Mouse (Mus musculus) neural tube, embryonic 10.5 days (tissue): ENCODE results near the gene Mocs1.

Source experiments
- DNase-seq: peaks from one replicate; pipeline ENCODE4 v3.0.0-alpha.2; 2017; ENCODE audit warnings: low spot score; ENCODE audit errors: extremely low spot score

Gene Mocs1

DNA sequence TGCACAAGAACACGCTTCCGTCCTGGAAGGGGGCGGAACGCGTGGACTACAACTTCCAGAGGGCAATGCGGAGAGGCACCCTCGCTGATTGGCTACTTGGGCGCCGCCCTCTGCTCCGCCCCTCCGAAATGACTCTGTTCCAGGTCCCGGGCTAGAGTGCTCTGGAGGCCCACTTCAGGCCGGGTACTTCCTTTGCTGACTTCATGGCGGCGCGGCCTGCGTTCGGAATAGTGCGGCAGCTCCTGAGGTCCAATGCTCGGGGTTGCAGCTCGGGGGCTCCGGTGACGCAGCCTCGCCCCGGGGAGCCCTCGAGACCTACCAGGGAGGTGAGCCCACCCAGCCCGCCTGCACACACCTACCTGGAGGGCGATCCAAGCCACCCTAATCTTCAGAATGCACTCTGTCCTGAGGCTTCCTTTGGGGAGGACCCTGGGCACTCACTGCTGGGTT lies at the start of gene Mocs1:
Gene Mocs1 (plus strand): TSS at position 124 of the 450 bp plus-strand sequence.
- DNase-seq: peak; percentile 85

DNA sequence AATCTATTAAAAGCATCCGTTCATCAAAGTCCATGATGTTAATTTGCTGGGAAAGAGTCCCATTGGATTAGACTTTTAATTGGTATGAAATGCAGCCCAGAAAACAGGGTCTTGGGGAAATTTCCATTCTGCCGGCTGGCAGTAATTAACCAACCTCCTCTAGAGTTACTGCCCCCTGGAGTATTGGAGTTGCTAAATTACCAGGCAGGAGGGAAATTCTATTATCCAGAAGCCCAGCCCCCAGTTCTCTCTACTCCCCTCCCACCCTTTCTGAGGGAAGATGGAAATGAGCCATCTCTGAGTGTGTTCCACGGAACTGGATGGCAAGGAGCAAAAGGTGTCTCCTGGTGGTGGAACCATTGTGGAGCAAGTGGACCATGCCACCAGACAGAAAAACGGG lies 48.5 kb upstream of the Mocs1 start:
- no peak for DNase-seq

DNA sequence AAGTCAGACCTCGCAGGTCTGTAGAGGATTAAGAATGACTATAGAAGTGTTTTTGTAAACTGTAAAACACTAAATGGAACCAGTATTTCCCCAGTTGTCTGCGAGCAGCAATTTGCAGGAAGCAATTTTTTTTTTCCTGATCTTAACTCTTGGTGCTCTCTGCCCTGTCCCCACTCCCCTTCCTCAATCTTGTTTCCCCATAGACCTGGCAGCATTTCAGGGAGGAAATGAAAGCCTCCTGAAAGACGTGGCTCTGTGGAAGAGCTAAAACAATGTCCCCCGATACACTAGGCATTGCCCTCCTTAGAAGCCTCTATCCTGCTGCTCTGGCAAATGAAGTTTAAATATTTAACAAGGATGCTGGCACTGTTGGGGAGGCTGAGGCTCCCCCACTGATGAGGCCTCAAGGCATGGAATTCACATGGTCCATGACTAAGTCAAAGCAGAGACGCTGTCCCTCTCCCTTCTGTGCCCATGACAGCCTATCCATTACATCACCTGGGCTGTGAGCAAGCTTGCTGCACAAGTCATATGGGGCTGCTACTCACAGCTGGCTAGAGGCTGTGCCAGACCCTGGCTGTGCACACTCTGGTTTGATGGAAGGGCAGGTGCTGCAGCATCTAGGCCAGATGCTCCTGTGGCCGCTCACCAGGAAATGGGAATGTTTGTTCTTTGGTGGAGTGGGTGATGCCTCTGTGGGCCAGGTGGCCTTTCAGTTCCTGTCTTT lies 43.8 kb upstream of the Mocs1 start:
- DNase-seq: peak; percentile 20

DNA sequence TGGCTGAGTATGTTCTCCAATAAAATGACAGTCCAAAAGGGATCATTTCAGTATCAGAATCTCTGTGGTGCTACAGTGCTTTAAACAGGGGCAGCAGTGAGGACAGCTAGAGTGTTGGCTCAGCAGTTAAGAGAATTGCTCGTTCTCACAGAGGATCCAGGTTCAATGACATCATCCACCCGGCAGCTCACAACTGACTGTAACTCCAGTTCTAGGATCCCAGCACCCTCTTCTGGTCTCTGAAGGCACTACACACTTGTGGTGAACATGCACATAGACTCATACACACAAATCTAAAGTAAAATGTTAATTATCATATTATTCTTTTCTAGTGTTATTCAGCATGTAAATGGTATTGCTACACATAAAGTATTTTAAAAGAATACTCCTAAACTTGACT lies 40.4 kb upstream of the Mocs1 start:
- no peak for DNase-seq

DNA sequence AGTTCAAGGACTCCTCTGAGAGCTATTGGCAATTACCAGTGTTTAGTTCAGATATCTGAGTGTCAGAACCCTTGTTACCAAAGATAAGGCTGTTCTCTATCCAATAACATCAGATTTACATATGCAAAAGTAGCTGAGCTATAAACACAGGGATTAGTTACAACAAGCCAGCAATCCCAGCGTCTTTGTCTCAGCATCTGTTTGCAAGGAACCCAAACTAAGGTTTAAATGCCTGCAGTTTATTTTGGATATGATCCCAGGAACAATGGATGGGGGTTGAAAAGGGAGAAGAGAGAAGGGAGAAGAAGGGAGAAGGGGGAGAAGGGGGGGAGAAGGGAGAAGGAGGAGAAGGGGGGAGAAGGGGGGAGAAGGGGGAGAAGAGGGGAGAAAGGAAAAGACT lies 35.4 kb upstream of the Mocs1 start:
- DNase-seq: no peak

DNA sequence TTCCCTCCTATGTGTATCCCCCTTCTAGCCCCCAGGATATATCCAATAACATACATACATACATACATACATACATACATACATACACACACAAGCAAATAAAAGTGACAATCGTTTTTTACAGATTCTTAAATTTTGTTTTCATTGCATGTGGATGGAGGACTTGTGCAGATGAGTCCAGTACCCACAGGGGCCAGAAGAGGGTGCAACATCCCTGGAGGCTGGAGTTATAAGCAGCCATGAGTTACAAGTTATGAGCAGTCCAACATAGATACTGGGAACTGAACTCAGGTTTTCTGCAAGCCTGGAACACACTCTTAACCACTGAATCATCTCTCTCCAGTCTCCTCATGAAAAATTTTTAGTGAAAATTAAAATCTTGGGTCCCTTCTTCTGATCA lies 33.3 kb upstream of the Mocs1 start:
- DNase-seq: no peak

DNA sequence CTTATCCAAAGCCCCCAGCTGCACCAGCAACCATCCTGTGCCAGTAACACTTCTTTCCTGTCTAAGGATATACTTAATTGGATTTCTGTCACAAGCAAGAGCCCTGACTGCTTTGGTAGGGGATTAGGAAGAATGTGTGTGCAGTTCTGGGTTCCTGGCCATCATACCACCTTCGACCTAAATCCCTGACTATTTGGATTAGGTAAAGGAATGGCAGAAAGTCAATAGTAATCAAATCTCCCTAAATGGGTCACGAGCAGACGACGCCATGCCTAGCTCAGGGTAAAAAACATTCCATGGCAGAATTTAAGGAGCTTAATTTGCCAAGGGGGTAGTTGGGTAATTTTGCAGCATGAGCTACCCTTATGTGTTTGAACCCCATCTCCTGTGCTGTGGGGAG lies 28.6 kb upstream of the Mocs1 start:
- DNase-seq: no peak

DNA sequence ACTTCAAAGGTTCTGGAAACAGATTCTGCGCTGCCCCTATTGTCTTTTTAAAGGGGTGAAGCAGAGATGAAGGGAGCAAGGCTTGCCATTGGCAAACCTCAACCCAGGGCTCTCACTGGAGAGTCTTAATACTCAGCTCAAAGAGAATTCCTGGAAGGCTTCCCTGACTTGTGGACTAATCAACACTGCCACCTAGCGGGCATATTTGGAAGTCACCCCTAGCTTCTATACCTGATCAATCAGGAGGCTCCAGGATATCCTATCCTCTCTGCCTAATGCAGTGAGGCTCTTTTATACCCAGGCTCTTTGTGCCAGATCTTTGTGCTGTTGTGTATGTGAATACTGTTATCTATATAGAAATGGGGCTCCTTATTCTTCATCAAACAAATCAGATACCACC lies 28.0 kb upstream of the Mocs1 start:
- peak; percentile 81 for DNase-seq

DNA sequence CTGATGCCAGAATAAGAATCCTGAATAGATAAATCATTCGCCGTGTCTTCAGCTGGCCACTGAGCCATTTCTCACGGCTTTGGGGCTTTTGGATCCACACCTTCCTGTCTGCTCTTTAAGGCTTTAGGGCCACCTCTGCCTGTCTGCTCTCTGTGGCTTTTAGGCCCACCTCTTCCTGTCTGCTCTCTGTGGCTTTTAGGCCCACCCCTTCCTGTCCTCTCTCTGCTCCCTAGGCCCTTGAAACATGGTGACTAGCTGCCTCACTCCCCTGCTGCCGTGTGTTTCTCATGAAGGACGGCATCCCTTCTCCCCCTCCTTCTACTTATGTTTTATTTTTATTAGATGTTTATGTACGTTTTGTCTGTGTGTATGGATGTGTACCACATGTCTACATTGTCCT lies 25.0 kb upstream of the Mocs1 start:
- DNase-seq: no peak

DNA sequence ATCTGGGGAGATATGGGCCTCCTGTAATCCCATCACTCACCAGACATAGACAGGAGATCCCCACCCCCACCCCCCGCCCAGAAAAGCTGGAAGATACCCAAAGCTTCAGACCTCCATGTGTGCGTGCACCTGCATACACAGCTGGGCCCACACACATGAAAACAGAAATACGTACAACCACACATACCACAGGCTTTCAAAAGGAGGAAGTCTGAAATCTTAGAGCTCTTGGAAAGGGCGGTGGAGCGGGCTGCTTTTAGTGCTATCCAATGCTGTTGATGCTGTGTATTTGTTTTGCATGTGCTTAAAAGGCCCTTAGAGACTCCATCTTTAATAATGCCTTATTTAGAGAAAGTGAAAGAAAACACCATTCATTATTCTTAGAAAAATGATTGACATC lies 22.2 kb upstream of the Mocs1 start:
- no peak for DNase-seq

DNA sequence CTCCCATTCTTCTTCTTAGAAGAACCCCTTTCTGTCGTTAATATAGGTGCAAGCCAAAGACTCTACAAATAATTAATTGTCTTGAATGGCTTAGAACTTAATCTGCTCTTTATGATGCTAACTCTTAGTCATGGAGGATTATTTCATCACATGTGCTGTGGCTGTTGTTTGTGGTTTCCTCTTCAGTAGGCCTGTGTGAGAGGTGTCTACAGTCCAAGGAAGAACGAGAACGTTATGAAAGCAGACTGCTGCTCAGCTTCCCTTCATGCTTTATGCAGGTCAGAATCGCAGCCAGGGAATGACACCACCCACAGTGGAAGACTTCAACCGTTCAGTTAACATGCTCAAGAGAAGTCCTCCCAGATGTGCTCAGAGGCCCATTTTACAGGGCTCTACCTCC lies 15.2 kb upstream of the Mocs1 start:
- DNase-seq: no peak

DNA sequence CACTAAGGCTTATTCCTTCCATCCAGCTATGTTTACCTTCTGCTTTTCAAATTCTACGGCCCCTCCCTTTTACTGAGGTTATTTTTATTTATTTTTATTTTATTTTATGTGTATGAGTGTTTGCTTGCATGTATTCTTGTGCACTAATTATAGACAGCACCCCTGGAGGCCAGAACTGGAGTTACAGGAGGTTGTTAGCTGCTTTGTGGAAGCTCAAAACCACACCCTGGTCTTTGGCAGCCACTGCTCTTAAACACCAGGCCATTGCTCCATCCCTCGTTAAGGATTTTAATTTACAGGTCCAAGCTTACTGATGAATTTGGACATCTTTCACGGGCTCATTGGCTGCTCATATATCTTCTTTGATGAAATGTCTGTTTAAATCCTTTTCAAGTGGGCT lies 14.6 kb upstream of the Mocs1 start:
- DNase-seq: no peak

DNA sequence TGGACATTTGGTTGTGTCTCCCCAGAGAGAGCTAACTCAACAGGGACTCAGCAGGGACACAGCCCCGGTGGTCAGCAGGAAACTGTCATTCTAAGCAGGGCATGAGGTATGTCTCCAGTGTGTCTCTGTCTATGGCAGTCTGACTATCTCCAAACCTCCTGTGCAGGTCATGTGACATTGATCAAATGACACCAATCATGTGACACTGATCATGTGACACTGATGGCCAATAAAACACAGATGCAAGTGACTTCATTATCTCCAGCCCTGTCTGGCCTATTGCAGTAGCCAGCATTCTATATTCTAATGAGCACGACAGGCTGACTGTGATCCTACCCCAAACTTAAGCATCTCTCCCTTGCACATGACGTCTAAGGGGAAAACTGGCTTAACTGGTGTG lies 11.9 kb upstream of the Mocs1 start:
- no peak for DNase-seq

DNA sequence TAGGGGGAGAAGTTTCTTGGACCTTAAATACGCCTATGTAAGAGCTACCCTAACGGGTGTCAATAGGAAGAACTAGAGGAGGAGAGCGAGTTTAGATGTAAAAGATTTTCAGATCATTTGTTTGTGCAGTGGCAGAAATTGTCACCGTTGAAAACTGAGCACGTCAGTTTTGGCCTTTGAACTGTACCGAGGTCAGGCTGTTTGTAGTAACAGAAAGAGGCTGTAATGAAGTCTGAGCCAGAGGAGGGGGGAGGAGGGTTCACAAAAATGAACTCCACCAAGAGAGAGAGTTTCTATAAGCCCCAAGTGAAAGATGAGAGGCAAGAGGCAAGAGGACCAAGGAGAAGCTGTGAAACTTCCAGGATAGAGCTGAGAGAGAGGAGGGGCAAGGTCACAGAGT lies 8.3 kb upstream of the Mocs1 start:
- no peak for DNase-seq

DNA sequence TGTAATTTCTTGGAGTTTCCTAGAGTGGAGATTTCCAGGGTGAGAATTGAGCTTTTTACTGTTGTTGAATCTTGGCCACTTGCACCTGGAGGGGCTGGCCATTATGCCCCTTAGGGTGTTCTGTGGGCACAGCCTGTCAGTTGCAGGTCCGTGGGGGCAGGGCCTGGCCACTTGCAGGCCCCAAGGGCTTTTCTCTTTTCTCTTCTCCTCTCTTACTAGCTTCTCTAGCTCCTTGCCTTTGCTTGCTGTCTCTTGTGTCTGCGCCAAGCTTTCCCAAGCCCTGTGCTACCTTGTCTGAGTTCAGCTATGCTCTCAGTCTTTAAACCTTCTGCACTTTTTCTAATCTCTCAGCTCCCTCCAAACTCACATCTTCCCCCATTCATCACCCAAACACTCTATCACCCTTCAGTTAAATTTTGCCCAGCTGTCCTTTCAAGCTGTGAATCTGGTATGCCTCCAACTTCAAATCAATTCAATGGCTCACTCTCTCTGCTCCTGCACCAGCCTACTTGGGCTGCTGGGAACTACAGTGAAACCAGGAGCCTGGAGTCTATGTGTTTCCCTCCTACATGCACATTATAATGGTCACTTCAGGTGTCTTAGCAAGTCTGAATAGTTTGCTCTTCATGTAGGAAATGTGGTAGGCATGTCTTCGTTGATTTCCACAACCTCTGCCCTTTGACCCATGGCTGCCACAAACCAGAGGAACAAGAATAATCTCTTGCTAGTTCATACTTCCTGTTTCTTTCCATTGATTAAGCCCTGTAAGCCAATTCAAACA lies 5.7 kb upstream of the Mocs1 start:
- DNase-seq: no peak

DNA sequence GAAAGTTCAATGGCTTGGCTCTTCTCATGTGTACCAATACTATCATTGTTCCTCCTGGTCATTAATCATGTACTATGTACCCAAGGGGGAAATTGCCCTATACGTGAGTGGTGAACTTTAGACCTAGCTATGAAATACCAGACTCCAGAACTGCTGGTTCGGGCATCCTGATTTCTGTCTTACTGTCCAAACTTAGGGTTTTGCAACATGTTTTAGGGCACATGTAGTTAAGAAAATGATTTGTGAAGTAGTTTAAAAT lies 5.2 kb upstream of the Mocs1 start:
- DNase-seq: no peak

DNA sequence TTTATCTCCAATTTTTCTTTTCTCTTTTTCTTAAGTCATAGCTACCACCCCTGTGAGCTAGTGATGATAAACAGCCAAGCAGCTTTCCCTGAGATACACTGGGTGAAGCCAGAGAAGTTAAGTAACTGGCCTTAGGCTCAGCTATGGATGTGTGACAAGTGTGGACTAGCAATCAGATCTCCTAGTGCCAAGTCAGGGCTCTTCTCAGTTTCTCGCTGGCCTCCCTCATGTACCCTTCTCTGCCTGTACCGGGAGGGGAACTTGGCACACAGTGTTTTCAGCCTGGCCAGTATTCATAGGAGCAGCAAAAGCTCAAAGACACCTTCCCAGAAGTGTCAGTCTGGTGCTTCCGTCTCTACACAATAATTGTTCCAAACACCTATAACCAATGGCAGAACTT lies 4.3 kb upstream of the Mocs1 start:
- DNase-seq: no peak

DNA sequence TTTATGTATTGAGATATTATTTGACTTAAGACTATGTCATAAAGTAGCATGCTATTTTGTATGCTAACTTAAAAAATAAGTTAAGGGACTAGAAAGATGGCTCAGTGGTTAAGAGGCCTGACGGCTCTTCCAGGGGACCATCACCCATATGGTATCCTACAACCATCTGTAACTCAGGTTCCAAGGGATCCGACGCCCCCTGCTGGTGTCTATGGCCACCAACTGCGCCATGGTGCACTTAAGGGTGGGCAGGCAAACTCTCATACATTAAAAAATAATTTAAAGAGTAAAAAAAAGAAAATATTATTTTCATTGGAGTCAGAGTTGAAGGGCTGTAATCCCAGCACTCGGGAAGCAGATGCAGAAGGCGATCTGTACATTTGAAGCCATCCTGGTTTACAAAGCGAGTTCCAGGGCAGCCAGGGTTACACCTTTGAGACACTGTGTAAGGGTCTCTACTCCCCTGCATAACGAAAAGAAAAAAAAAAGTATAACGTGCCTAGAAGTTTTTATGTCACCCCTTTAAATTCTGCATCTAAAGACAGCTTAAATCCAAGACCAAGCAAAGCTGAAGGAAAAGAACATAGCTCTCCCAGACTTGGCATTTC lies 427 bp upstream of the Mocs1 start:
- DNase-seq: no peak

DNA sequence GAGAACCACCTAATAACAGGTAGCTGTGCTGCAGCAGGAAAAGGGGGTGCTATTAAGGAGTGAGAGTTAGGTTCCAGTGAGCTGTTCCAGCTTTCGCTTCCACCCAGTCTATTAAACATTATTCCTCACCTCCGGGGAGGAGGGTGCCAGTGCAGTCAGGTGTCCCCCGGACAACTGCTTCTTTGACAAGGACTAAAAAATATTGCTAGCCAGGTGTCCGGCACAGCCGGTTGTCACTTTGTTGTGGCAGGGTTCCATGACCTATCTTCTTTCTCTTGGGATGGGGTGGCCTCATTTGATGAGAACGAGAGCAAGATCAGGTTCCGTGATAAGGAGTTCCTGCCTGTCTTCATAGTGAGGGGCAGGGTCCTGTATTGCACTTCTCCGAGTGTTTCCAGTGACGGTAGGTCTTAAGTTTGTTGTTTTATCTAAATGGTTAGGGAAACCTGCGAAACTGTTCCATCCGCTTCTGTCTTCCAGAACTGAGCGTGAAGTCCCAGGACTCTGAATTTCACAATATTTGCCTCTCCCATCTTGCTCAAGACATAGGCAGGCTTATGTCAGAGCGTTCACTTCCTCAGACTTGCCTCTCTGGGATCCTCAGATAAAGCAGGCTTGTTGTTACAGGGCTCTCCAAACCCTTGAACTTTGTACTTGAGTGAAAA lies 721 bp downstream of the Mocs1 start:
- DNase-seq: no peak

DNA sequence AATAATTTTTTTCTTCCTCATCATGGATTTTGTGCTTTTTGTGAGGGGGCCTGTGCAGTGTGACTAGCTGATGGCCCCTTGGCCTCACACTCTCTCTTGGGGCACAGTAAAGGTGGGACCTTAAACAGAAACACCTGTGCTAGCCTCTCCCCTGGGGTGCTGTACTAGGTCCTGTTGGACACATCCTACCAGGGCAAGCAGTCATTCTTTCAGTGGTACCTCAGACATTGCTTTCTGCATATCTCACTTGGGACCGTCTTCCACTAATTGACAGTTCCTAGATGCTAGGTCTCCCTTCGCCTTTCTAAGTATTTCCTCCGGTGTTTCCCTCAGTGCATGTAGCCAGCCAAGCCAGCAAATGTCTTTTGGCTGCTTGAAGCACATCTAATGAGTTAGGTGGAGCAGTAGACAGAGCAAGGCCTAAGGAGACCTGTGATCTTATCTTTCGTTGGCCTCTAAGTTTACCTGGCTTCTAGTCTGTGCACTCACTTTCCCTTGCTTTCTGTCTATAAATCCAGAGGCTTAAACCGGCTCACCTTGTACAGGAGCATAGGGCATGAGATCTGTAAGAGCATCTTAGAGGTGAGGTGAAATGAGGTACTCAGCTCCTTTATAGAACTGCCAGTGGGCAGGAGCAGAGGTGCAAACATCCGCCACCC lies 1.4 kb downstream of the Mocs1 start:
- DNase-seq: no peak

DNA sequence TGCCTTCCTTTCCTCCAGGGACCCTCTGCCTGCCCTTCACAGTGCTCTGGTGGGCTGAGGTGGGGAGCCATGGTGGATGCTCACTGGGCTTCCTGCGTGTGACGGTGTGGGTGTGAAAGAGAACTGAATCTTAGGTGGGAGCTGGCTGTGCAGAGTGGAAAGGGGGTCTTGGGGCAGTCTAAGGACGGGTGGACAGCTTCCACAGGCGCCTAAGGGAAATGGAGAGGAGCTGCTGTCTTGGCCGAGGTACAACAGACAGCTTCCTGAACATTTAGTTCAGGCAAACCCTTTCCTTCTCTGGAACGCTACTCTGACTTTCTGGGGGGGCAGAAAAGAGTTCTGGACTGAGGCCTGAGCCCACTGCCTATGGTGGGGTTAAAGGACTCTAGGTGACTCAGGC lies 2.0 kb downstream of the Mocs1 start:
- DNase-seq: no peak

DNA sequence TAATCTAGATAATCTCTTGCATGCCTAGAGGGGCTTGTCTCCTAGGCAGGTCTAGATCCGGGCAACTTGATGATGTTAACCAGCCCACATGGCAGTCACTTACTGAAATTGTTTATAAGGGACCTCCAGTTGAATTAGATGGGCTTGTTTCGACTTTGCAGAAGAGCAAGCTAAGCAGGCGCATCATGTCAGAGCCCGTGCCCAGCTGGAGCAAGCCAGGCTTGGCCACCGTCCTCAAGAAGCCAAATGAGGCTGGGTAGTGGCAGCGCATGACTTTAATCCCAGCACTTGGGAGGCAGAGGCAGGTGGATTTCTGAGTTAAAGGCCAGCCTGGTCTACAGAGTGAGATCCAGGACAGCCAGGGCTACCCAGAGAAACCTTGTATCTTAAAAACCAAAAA lies 3.0 kb downstream of the Mocs1 start:
- no peak for DNase-seq
